Mouse (Mus musculus) liver, adult 2 months (tissue): Measurements from ENCODE around the gene Nhej1. TPM values are rescaled to one million over a fixed set of nuclear protein-coding genes. Genes with fewer than 3 reads are reported as not detected.

Experiments
- DNase-seq: peaks from one replicate; pipeline ENCODE4 v3.0.0-alpha.2; 2011; ENCODE audit warnings: low read depth, low spot score; ENCODE audit errors: extremely low read depth
- H3K27ac ChIP-seq: fragments of 200-500 bp; replicated peaks from 2 replicates; pipeline ENCODE4 v1.5.1; 2012; ENCODE audit warnings: low read depth, mild to moderate bottlenecking, control low read depth, inconsistent platforms, low read length; ENCODE audit not compliant: insufficient read depth
- H3K27me3 ChIP-seq: fragments of 200-500 bp; 2 replicates; pipeline ENCODE4 v1.6.1; 2012; ENCODE audit warnings: mild to moderate bottlenecking, moderate library complexity, low read length, inconsistent platforms; ENCODE audit not compliant: control insufficient read depth, insufficient read depth
- H3K36me3 ChIP-seq: fragments of 200-500 bp; 2 replicates; pipeline ENCODE4 v1.6.1; 2012; ENCODE audit warnings: low read length, inconsistent platforms; ENCODE audit not compliant: control insufficient read depth, insufficient read depth
- H3K4me1 ChIP-seq: fragments of 200-500 bp; 2 replicates; pipeline ENCODE4 v1.6.1; 2011; ENCODE audit warnings: low read length; ENCODE audit not compliant: control insufficient read depth, insufficient read depth
- H3K4me3 ChIP-seq: fragments of 200-500 bp; 2 replicates; pipeline ENCODE4 v1.5.1; 2011; ENCODE audit warnings: low read depth, mild to moderate bottlenecking, control low read depth, low read length, moderate library complexity; ENCODE audit not compliant: insufficient read depth
- H3K79me2 ChIP-seq: fragments of 200-500 bp; 2 replicates; pipeline ENCODE4 v1.6.1; 2012; ENCODE audit warnings: inconsistent platforms, mild to moderate bottlenecking, low read length, moderate library complexity; ENCODE audit not compliant: control insufficient read depth, insufficient read depth
- H3K9ac ChIP-seq: fragments of 200-500 bp; 2 replicates; pipeline ENCODE4 v1.6.1; 2012; ENCODE audit warnings: low read depth, mild to moderate bottlenecking, control low read depth, inconsistent platforms, low read length
- CTCF ChIP-seq: fragments of 200-500 bp; IDR thresholded peaks from 2 replicates; pipeline ENCODE4 v1.5.1; 2011; ENCODE audit warnings: low read depth, low read length, control low read depth
- POLR2A ChIP-seq: fragments of 200-500 bp; IDR thresholded peaks from 2 replicates; pipeline ENCODE4 v1.6.1; 2011; ENCODE audit warnings: low read length, control low read depth; ENCODE audit not compliant: insufficient read depth; ENCODE audit errors: extremely low read depth
- WGBS: fragments of 180-500 bp; shearing (Covaris S2); methylation state at CpG from one replicate; pipeline ENCODE4 v1.1.7; 2018; 5-methylcytosine and 5-hydroxymethylcytosine counted together
- polyA plus RNA-seq: library from polyadenylated mRNA; depleted of rRNA; stranded (reverse); fragments of >200 nt; gene quantifications from 2 replicates; pipeline ENCODE4 v1.2.3, GENCODE M21; 2012
- total RNA-seq: library from RNA; depleted of rRNA; stranded (reverse); fragments of >200 nt; gene quantifications from 2 replicates; pipeline ENCODE4 v1.2.3, GENCODE M21; 2014

Gene Nhej1
- total and polyA plus RNA-seq, 2 experiments: 1.9 to 2.2 TPM

GRCm38 (mm10) chr1:75142301-75143261 lies 17.6 kb upstream of the Nhej1 start, which contains the start of the genes Cnppd1 and Retreg2:
Gene Cnppd1 (minus strand): TSS chr1:75142711.
Gene Retreg2 (plus strand): TSS chr1:75142778.
- under 1% methylated on average over 91 of the region's 91 CpGs for WGBS
- H3K27me3 ChIP-seq: no peaks in the 10 kb centered on the region
- H3K4me1 ChIP-seq: peaks cover 30% of the 10 kb centered on the region
- H3K79me2 ChIP-seq: peaks cover 15% of the 10 kb centered on the region; the same call in 1 of the 2 replicates
- H3K4me3 ChIP-seq: peak within 1 kb of the TSS; percentile 92
- peak; percentile 93 for DNase-seq
- TF ChIP-seq POLR2A (peak; percentile 77; the same call in 1 of the 2 replicates), CTCF (peak; percentile 63)
- peak within 1 kb of the TSS; percentile 100 for H3K27ac ChIP-seq
- H3K36me3 ChIP-seq: peaks cover 43% of the 10 kb centered on the region
- peak within 1 kb of the TSS; percentile 96 for H3K9ac ChIP-seq

- peaks cover 24% of the 10 kb centered on the region for H3K4me1 ChIP-seq
- peak overlapping the region; percentile 92 for H3K4me3 ChIP-seq
- peaks cover 44% of the 10 kb centered on the region for H3K36me3 ChIP-seq
- peak overlapping the region; percentile 95 for H3K9ac ChIP-seq
- H3K27me3 ChIP-seq: no peaks in the 10 kb centered on the region
- peaks cover 15% of the 10 kb centered on the region; the same call in 1 of the 2 replicates for H3K79me2 ChIP-seq
- DNase-seq: peak; percentile 54
- TF ChIP-seq POLR2A (peak; percentile 63; the same call in 1 of the 2 replicates), CTCF (no peak)
- WGBS: under 1% methylated on average over 53 of the region's 53 CpGs
- H3K27ac ChIP-seq: peak overlapping the region; percentile 100
Measured at GRCm38 (mm10) chr1:75141486-75142190, 16.6 kb upstream of the Nhej1 start.

- Histone ChIP-seq H3K79me2 (peaks cover 15% of the 10 kb centered on the region; the same call in 1 of the 2 replicates), H3K36me3 (peaks cover 37% of the 10 kb centered on the region), H3K9ac (peak overlapping the region; percentile 95), H3K27ac (peak overlapping the region; percentile 100), H3K27me3 (no peaks in the 10 kb centered on the region), H3K4me3 (peak overlapping the region; percentile 92), H3K4me1 (peaks cover 20% of the 10 kb centered on the region)
- 11% methylated on average over 4 of the region's 4 CpGs for WGBS
- TF ChIP-seq POLR2A (no peak), CTCF (no peak)
- no peak for DNase-seq
Measured at GRCm38 (mm10) chr1:75140601-75141190, 15.7 kb upstream of the Nhej1 start.

- Histone ChIP-seq H3K79me2 (peaks cover 3% of the 10 kb centered on the region; the same call in 1 of the 2 replicates), H3K4me3 (no peak overlapping the region), H3K27ac (no peak overlapping the region), H3K36me3 (peaks cover 26% of the 10 kb centered on the region), H3K27me3 (no peaks in the 10 kb centered on the region), H3K9ac (no peak overlapping the region), H3K4me1 (peaks cover 6% of the 10 kb centered on the region)
- TF ChIP-seq POLR2A (no peak), CTCF (no peak)
- no peak for DNase-seq
- 95% methylated on average over 2 of the region's 2 CpGs for WGBS
Measured at GRCm38 (mm10) chr1:75138448-75138847, 13.4 kb upstream of the Nhej1 start.

- Histone ChIP-seq H3K4me1 (peaks cover 3% of the 10 kb centered on the region; the same call in 1 of the 2 replicates), H3K79me2 (no peaks in the 10 kb centered on the region), H3K27ac (no peak overlapping the region), H3K36me3 (peaks cover 26% of the 10 kb centered on the region), H3K27me3 (no peaks in the 10 kb centered on the region), H3K9ac (no peak overlapping the region), H3K4me3 (no peak overlapping the region)
- WGBS: 86% methylated on average over 3 of the region's 3 CpGs
- TF ChIP-seq POLR2A (no peak), CTCF (no peak)
- DNase-seq: no peak
Measured at GRCm38 (mm10) chr1:75136730-75137129, 11.7 kb upstream of the Nhej1 start.
